Mouse (Mus musculus): ENCODE measurements around the gene Foxp1. TPM values are rescaled to one million over a fixed set of nuclear protein-coding genes. Genes with fewer than 3 reads are reported as not detected.
A peak's percentile ranks its signal among the peaks of the same experiment; 100 is the strongest.

Gene Foxp1
- polyA plus RNA-seq, 1 experiment from 2014 or later: 18.9 TPM

DNA sequence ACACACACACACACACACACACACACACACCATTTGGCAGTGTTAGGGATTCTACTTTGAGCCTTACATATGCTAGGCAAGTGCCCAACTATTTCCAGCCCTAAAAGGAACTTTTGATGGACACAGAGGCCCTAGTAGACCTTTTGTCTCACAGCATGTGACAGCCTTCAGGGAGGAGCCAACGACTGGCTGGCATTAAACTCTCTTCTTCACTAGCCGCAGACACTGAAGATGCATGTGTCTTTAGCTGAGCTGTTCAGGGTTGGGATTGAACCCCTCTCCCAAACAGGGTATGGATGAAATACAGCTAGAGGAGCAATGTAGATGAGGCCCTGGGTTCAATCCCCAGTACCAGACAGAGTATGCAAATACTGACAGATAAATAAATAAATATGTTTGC lies 428.7 kb downstream of the Foxp1 start:
- Histone ChIP-seq H3K9ac (replicated peaks) (no peak overlapping the region; the same call in 1 of the 2 replicates), H3K27me3 (ENCODE audit: insufficient read depth, low read length) (no peaks in the 10 kb centered on the region), H3K4me2 (ENCODE audit: low read depth, low read length) (peak overlapping the region; percentile 73), H3K36me3 (replicated peaks; ENCODE audit: insufficient read depth, low read length) (no peaks in the 10 kb centered on the region), H3K4me3 (ENCODE audit: low read depth, low read length) (0 out of 2 replicates have a peak overlapping the region, but pooled peaks have one; percentile 45), H3K9me3 (ENCODE audit: low read length) (no peaks in the 10 kb centered on the region), H3K4me1 (ENCODE audit: insufficient read depth) (peaks cover 26% of the 10 kb centered on the region), H3K27ac (ENCODE audit: low read depth) (peak overlapping the region; percentile 75; the same call in 1 of the 2 replicates)
- 42% methylated on average over 2 of the region's 2 CpGs for WGBS (ENCODE audit: insufficient replicate concordance)
- DNase-seq (no peak), ATAC-seq (no peak)
- no peak for TF ChIP-seq EP300 (IDR thresholded peaks at IDR 0.05; ENCODE audit: low read depth)
- TF ChIP-seq CTCF (IDR thresholded peaks at IDR 0.05; ENCODE audit: low read depth): no peak

DNA sequence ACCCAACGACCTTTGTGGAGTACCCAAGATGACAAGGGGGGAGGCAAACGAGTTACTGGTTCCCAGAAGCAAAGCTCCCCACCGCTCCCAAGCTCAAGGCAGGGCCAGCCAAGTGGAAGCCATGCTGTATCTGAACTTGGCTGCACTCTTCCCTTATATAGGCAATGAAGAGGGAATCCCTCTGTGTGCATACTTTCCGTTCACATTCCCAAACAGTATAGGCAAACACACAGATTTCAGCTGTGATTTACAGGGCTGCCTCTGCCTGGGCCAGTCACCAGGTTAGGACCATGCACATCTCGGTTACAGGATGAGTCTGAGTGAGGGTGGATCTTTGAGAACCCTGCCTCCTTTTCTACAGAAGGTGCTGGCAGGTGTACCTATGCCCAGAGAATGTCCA lies 429.3 kb downstream of the Foxp1 start:
- Histone ChIP-seq H3K27me3 (ENCODE audit: insufficient read depth, low read length) (no peaks in the 10 kb centered on the region), H3K4me2 (ENCODE audit: low read depth, low read length) (no peak overlapping the region), H3K9ac (replicated peaks) (no peak overlapping the region), H3K27ac (ENCODE audit: low read depth) (no peak overlapping the region), H3K36me3 (replicated peaks; ENCODE audit: insufficient read depth, low read length) (no peaks in the 10 kb centered on the region), H3K4me3 (ENCODE audit: low read depth, low read length) (no peak overlapping the region), H3K9me3 (ENCODE audit: low read length) (no peaks in the 10 kb centered on the region), H3K4me1 (ENCODE audit: insufficient read depth) (peaks cover 22% of the 10 kb centered on the region)
- WGBS (ENCODE audit: insufficient replicate concordance): 60% methylated on average over 5 of the region's 5 CpGs
- ATAC-seq (no peak), DNase-seq (no peak)
- no peak for TF ChIP-seq CTCF (IDR thresholded peaks at IDR 0.05; ENCODE audit: low read depth)
- TF ChIP-seq EP300 (IDR thresholded peaks at IDR 0.05; ENCODE audit: low read depth): no peak

DNA sequence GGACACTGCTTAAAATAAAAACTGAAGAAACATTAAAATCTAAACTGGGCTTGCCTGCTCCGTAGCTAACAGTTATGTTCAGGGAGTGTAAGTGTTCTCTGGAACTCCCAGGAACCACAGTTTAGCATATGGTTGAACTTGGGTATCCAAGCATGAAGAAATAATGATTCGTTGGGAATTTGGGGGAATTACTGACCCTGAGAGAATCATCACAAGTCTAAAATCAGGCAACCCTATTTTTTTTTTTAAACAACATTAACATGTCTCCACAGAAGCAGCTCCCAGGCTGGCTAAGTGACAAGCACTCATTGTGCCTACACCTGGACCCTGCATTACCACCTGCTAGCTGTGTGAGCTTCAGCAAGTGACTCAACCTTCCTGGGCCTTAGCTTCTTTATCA lies 430.7 kb downstream of the Foxp1 start:
- no peak overlapping the region for H3K4me3 ChIP-seq (ENCODE audit: low read depth, low read length)
- H3K27ac ChIP-seq (ENCODE audit: low read depth): no peak overlapping the region
- no peak for ATAC-seq
- H3K27me3 ChIP-seq (ENCODE audit: insufficient read depth, low read length): no peaks in the 10 kb centered on the region
- H3K4me1 ChIP-seq (ENCODE audit: insufficient read depth): peaks cover 20% of the 10 kb centered on the region
- H3K4me2 ChIP-seq (ENCODE audit: low read depth, low read length): no peak overlapping the region
- H3K9me3 ChIP-seq (ENCODE audit: low read length): no peaks in the 10 kb centered on the region
- H3K36me3 ChIP-seq (replicated peaks; ENCODE audit: insufficient read depth, low read length): no peaks in the 10 kb centered on the region; the same call in 1 of the 2 replicates
- no peak for DNase-seq
- H3K9ac ChIP-seq (replicated peaks): no peak overlapping the region
- TF ChIP-seq CTCF (IDR thresholded peaks at IDR 0.05; ENCODE audit: low read depth) (no peak), EP300 (IDR thresholded peaks at IDR 0.05; ENCODE audit: low read depth) (no peak)
- WGBS (ENCODE audit: insufficient replicate concordance): 81% methylated on average over 2 of the region's 2 CpGs

DNA sequence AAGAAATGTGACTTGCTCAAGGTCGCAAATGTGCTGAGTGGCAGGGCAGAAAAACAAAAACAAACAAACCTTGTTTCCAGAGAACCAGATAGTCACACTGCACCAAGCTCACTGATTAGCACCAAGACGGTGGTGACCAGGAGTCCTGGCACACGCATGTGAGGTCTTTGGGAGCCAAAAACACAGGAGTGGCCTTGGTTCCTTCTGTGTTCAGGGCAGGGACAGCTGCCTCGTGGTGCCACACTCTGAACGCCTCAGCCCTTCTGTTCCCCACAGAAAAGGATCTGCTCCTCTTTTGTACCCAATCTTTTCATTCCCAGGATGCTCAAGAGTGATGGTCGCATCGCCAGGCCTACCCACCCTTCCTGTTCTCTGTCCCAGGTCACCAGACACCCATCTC lies 434.9 kb downstream of the Foxp1 start:
- DNase-seq: no peak
- Histone ChIP-seq H3K9ac (replicated peaks) (no peak overlapping the region), H3K4me2 (ENCODE audit: low read depth, low read length) (no peak overlapping the region), H3K4me1 (ENCODE audit: insufficient read depth) (no peaks in the 10 kb centered on the region), H3K27me3 (ENCODE audit: insufficient read depth, low read length) (no peaks in the 10 kb centered on the region), H3K36me3 (replicated peaks; ENCODE audit: insufficient read depth, low read length) (peaks cover 4% of the 10 kb centered on the region; the same call in 1 of the 2 replicates), H3K9me3 (ENCODE audit: low read length) (no peaks in the 10 kb centered on the region), H3K4me3 (ENCODE audit: low read depth, low read length) (no peak overlapping the region), H3K27ac (ENCODE audit: low read depth) (no peak overlapping the region)
- WGBS (ENCODE audit: insufficient replicate concordance): 80% methylated on average over 7 of the region's 7 CpGs
- ATAC-seq: no peak
- no peak for TF ChIP-seq CTCF (IDR thresholded peaks at IDR 0.05; ENCODE audit: low read depth)
- no peak for TF ChIP-seq EP300 (IDR thresholded peaks at IDR 0.05; ENCODE audit: low read depth)

DNA sequence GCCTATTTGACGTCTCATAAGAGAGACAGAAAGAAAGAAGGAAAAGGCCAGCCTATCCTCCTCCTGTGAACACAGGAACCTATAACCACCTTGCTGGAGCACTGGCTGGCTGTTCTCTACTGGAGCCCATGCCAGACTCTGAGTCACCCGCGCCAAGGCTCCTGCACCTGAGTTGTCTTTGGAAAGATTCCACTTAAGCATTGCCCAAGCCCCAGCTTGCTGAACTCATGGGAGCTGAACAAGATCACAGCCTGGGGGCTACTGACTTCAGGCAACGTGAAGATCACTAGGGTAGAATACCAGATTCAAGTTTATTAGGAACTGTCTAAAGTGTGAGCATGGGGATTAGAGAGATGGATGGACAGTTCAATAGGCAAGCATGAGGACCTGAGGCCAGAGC lies 437.6 kb downstream of the Foxp1 start:
- Histone ChIP-seq H3K4me1 (ENCODE audit: insufficient read depth) (peaks cover 8% of the 10 kb centered on the region), H3K4me3 (ENCODE audit: low read depth, low read length) (no peak overlapping the region), H3K27me3 (ENCODE audit: insufficient read depth, low read length) (no peaks in the 10 kb centered on the region), H3K4me2 (ENCODE audit: low read depth, low read length) (no peak overlapping the region), H3K27ac (ENCODE audit: low read depth) (no peak overlapping the region), H3K36me3 (replicated peaks; ENCODE audit: insufficient read depth, low read length) (peaks cover 4% of the 10 kb centered on the region; the same call in 1 of the 2 replicates), H3K9ac (replicated peaks) (no peak overlapping the region), H3K9me3 (ENCODE audit: low read length) (no peaks in the 10 kb centered on the region)
- no peak for ATAC-seq
- TF ChIP-seq EP300 (IDR thresholded peaks at IDR 0.05; ENCODE audit: low read depth) (no peak), CTCF (IDR thresholded peaks at IDR 0.05; ENCODE audit: low read depth) (no peak)
- no peak for DNase-seq
- 83% methylated on average over 4 of the region's 4 CpGs for WGBS (ENCODE audit: insufficient replicate concordance)

DNA sequence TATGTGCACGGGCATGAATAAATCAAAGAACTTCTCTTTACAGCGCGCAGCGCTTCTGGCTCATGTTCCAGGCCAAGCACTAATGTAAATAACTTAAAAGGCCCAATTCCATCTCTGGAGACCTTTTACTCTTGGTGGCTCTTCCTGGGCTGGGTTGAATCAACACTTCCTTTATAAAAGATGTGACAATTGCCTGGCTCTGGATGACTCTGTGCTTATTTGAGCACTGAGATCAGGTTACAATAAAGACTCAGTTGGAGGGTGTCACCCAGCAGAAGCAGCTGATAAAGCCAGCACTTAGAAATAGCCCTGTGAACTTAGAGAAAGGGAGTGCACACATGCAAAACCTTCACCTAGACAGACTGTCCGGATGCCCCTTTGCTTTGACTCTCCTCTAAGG lies 441.3 kb downstream of the Foxp1 start:
- no peak for DNase-seq
- WGBS (ENCODE audit: insufficient replicate concordance): 47% methylated on average over 5 of the region's 5 CpGs
- Histone ChIP-seq H3K9ac (replicated peaks) (no peak overlapping the region), H3K4me2 (ENCODE audit: low read depth, low read length) (no peak overlapping the region), H3K36me3 (replicated peaks; ENCODE audit: insufficient read depth, low read length) (peaks cover 4% of the 10 kb centered on the region; the same call in 1 of the 2 replicates), H3K27ac (ENCODE audit: low read depth) (no peak overlapping the region), H3K4me3 (ENCODE audit: low read depth, low read length) (no peak overlapping the region), H3K9me3 (ENCODE audit: low read length) (no peaks in the 10 kb centered on the region), H3K4me1 (ENCODE audit: insufficient read depth) (peaks cover 8% of the 10 kb centered on the region), H3K27me3 (ENCODE audit: insufficient read depth, low read length) (no peaks in the 10 kb centered on the region)
- TF ChIP-seq CTCF (IDR thresholded peaks at IDR 0.05; ENCODE audit: low read depth) (no peak), EP300 (IDR thresholded peaks at IDR 0.05; ENCODE audit: low read depth) (no peak)
- ATAC-seq: no peak
